Mouse (Mus musculus): ENCODE results near the gene Zscan21.
A peak's percentile ranks its signal among the peaks of the same experiment; 100 is the strongest.

Gene Zscan21

DNA sequence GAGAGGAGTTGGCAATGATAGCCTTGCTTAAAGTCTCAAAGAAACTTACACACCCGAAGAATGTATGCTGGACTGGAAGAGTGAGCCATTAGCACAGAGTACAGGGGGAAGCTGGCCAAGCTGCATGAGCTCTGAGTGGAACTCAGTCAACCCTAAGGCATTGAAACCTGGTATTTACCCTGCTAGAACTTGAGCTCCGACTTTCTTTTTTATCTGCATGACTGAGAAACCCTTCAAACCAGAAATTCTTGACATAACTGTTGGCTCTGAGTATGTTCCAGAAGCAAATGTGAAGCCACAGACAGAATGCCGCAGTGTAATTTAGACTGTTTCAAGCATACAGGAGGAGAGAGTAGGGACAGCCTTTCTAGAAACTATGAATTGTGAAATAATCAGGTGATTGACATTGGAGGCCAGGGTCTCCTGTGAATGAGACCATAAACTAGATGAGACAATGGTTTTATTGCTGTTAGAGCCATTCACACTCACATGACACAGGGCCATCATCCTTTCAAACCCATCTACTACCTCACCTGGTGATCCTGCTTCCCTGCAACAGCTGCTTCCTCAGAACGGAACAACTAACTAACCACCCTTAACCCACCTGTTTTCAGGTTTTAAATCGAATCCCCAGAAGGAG lies 15.8 kb downstream of the Zscan21 start:
- DNase-seq, result peak in 1 of 2 experiments; percentile 21

- DNase-seq, result no peak
These were observed 20.6 kb downstream of the Zscan21 start for GRCm38 (mm10) chr5:138137257-138137656.

GRCm38 (mm10) chr5:138137935-138138549 lies 21.3 kb downstream of the Zscan21 start:
- peak; percentile 16 to 45 for DNase-seq

DNA sequence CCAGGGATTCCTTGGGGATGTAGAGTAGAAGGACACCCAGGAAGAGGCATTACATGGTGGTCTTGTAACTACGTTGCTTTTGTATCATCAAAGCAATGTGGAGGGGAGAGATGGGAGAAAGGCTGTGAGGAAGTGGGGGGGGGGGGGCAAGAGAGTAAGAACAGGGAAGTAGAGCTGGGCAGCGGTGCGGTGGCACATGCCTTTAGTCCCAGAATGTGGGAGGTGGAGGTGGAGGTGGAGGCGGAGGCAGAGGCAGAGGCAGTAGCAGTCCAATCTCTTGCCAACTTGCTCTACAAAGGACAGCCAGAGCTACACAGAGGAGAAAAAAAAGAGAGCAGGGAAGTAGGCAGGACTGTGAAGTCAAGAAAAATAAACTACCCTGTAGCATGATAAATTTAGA lies 21.9 kb downstream of the Zscan21 start:
- no peak for DNase-seq

- no peak for DNase-seq
These were observed 37.7 kb downstream of the Zscan21 start for GRCm38 (mm10) chr5:138154390-138154789.

GRCm38 (mm10) chr5:138155443-138155976 lies 38.8 kb downstream of the Zscan21 start, which contains the start of gene Zfp113:
Zfp113 (minus strand) TSS chr5:138155744.
- peak; percentile 89 to 92 for DNase-seq

GRCm38 (mm10) chr5:138160224-138160762 lies 43.6 kb downstream of the Zscan21 start:
- no peak for DNase-seq

DNA sequence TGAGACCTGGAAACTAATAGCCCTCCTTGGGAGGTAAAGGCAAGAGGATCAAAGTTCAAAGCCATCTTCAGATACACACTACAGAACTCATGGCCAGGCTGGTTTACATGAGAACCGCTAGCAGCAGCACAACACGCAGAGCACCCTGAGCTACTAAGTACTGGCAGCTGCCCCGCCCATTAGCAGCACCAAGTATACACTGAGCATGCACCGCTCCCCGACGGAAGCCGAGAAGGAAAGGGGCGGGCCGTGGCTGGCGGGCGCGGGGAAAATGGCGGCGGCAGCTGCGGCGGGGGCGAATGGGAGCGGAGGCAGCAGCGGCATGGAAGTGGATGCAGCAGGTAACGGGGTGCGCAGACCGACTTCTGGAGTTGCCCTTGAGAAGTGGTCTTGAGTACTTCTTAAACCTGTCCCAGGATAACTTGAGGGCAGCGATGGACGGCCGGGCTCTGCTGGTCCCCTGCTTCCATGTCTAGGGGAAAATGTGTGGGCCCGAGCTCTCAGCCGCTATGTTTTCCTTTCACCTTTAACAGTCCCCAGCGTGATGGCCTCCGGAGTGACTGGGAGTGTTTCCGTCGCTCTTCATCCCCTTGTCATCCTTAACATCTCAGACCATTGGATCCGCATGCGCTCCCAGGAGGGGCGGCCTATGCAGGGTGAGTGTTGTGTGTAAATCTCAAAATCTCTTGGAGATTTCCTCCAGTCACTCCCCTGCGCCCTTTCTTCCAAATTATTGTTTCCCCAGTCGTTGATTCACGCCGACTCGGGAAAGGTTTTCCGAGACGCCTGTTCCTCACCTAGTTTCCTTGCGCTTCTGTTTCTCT lies 44.4 kb downstream of the Zscan21 start, which contains the start of gene Cops6:
TSS of gene Cops6 (plus strand) at position 230 of the 824 bp plus-strand sequence.
- peak; percentile 96 to 97 for DNase-seq

DNA sequence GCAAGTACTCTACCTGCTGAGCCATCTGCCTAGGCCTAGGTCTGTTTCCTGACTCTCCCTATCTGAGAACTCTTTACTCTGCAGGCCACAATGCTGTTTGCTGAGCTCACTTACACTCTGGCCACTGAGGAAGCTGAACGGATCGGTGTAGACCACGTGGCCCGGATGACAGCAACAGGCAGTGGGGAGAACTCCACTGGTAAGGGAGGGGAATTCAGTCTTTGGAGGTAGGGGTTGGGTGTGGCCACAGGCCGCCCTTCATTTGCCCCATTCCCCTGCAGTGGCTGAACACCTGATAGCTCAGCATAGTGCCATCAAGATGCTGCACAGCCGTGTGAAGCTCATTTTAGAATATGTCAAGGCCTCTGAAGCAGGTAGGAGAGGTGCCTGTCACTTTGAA lies 46.3 kb downstream of the Zscan21 start:
- no peak for DNase-seq

GRCm38 (mm10) chr5:138163610-138164009 lies 46.9 kb downstream of the Zscan21 start:
- no peak for DNase-seq

- DNase-seq, result no peak
These were observed 48.9 kb downstream of the Zscan21 start for GRCm38 (mm10) chr5:138165594-138165993.

DNA sequence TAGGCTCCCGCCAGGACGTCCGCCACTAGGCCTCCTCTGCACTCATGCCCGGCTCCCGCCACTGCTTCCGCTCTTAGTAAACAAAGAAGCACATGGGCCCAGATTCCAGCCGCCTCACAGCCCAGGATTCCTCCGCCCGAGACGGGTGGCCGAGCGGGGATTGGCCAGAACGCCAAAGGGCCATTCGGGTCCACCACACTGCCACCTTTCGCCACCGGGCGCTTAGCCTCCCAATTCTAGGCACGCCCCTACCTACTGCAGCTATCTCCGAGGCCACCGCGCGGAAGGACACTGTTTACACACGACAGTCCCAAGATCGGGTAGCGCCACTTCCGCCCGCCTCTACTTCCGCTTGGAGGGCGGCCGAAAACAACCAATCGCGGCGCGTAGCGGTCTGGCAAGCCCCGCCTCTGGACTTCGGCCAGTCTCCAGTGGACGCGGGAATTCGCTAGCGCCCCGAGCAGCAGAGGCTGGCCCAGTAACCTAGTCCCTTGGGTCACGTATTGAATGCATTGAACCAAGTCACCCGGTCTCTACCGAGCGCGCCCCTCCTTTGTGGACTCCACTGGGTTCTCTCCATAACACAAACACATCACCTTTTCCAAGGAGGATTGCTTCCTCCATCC lies 54.3 kb downstream of the Zscan21 start:
- peak; percentile 98 to 99 for DNase-seq

DNA sequence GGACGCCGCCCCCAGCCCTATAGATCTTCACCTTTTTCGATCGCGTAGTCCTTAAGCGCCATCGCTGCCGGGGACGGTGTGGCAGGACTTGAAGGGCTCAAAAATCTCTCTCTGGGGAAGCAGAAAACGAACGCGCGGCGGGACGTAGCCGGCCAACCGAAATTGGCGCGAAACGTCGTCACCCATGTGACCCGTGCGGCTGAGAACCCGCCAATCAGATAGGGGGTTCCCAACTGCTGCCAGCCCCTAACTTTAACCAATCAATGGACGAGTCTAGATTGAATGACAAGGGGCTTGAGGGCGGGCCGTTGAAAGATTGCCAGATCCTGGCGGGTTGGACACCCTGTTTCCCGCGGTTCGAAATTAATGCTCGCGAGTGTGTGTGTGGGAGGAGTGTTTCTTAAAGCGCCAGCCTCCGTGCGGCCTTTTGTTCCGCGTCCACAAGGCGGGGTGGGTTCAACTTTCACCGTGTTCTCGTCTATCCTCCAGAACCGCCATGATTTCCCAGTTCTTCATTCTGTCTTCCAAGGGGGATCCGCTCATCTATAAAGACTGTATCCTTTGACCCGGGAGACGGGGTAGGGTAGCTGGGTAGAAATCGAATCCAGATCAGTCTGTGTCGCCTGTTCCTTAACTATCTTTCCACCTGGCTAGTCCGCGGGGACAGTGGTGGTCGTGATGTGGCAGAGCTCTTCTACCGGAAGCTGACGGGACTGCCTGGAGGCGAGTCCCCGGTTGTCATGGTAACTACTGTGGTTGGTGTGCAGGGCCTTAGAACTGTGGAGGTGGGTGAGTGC lies 55.2 kb downstream of the Zscan21 start, which contains the start of the genes Ap4m1 and Mcm7:
TSS of gene Ap4m1 (plus strand) at position 308 of the 797 bp plus-strand sequence.
TSS of gene Mcm7 (minus strand) at position 728 of the 797 bp plus-strand sequence.
- peak; percentile 98 for DNase-seq

DNA sequence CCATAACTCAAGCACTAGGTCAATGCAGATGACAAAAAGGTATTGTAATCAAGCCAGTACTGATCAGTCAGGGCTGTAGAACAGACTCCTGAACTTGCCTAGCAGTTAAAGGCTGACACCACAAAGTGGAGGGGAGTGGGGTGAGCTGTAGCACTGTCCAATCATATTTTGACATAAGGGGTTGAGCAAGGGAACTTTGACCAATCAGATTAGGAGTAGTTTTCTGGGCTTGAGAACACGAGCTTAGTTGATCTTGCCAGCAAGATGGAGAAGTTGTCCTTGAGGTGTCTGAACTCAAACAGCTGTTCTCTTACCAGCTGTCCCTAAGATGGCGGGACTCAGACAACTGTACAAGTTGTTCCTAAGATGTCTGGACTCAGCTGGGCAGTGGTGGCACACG lies 56.5 kb downstream of the Zscan21 start:
- no peak for DNase-seq

Measured in kidney, postnatal 4 days (tissue).